Mouse (Mus musculus) brain, adult 2 months (tissue): ENCODE measurements around the gene Pxdn.

Source experiments
- DNase-seq: peaks from one replicate; pipeline ENCODE4 v3.0.0; 2011; ENCODE audit warnings: low read depth, low spot score

Pxdn gene

GRCm38 (mm10) chr12:29952102-29952501 is 14.7 kb downstream of the Pxdn start:
- no peak for DNase-seq

- no peak for DNase-seq
Measured at GRCm38 (mm10) chr12:29953999-29954398, 16.6 kb downstream of the Pxdn start.

DNA sequence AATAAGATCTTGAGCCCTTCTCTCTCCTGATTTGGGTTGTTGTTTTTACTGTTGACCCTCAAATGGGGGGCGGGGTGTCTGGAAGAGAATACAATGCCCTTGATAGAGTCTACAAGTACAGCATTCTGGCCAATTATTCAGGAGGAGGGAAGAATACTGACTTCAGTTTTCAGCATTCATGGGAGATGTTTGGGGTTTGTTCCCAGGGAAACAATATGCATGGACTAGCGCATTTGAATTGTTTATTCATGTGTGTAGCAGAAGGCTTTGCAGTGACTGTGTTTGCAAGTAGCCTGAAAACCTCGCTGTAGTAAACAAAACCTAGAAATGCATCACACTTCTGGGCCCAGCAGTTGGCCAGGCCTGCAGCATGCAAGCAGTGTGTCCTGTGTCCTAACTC is 17.1 kb downstream of the Pxdn start:
- peak; percentile 61 for DNase-seq

DNA sequence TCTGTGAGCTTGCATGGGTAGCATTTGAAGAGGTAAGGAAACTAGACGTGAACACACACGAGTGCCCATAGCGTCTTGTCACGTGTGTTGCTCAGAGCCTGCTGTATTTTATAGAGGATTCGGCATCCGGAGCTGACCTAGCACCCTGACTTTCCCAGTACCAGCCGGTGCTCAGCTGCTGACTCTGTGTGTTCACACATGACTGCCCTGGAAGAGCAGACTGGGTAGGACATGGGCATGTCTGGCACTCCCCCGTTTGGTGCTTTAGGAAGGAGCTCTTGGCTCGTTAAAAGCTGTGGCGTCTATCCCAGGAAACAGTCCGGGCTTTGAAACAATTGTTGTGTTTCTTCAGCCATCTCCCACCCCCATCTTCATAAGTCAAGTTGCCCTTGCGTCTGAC is 19.6 kb downstream of the Pxdn start:
- DNase-seq = no peak

DNA sequence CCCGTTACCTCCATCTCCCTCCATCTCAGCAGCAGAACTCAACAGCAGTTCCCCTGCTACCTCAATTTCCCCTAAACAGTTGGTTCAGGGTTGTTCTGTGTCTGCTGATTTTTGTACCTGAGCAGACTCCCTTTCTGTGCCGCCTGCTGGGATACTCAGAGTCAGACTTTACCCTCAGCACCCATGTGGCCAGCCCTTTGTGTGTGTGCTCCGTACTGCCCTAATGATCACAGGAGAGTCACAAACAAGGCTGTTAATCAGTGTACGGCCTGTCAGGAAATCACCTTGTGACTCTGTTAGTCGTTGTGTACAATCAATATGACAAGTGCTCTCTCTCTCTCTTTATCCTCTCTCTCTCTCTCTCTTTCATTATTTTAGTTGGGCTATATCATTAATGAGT is 21.2 kb downstream of the Pxdn start:
- DNase-seq = no peak

GRCm38 (mm10) chr12:29961041-29961440 is 23.6 kb downstream of the Pxdn start:
- no peak for DNase-seq

GRCm38 (mm10) chr12:29965016-29965415 is 27.6 kb downstream of the Pxdn start:
- DNase-seq = no peak

- DNase-seq = no peak
Measured at GRCm38 (mm10) chr12:29971795-29972464, 34.5 kb downstream of the Pxdn start.

DNA sequence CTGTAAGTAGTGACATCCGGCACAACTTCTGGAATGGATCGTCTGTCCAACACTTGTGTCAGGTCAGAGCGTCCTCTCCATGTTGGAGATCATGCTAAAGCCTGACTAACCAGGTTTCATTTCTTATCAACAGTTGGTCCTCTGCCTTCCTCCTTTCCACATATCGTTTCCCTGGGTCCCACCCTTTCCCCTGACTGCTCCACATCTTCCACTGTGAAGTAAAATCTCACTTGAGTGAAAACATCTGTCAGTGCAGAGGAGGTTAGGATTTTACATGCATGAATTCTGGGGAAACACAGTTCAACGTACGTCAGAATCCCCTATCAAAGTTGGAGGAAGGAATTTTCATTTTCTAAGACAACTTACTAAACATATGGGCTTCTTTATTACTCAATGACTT is 35.1 kb downstream of the Pxdn start:
- no peak for DNase-seq

DNA sequence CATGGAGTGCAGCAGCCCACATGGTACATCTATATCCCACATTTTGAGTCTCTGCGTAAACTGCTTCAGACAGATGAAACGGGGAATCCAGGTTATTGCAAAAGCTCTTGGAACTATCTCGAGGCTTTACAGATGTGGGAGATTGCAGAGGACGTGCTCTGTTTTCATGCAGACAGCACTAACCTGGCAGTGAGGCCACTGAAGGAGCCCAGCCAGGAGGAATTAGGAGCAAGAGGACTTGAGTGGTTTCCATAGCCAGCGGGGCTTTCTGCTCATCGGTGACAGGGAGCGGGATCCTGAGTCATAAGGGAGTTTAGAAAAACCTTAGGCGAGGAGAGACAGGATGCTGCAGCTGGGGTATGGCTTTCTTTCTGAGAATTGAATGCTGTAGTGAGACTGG is 42.7 kb downstream of the Pxdn start:
- DNase-seq = peak; percentile 13

- no peak for DNase-seq
Measured at GRCm38 (mm10) chr12:29981722-29982293, 44.4 kb downstream of the Pxdn start.

- no peak for DNase-seq
Measured at GRCm38 (mm10) chr12:29983190-29983589, 45.8 kb downstream of the Pxdn start.

- DNase-seq = no peak
Measured at GRCm38 (mm10) chr12:29985126-29985525, 47.7 kb downstream of the Pxdn start.

DNA sequence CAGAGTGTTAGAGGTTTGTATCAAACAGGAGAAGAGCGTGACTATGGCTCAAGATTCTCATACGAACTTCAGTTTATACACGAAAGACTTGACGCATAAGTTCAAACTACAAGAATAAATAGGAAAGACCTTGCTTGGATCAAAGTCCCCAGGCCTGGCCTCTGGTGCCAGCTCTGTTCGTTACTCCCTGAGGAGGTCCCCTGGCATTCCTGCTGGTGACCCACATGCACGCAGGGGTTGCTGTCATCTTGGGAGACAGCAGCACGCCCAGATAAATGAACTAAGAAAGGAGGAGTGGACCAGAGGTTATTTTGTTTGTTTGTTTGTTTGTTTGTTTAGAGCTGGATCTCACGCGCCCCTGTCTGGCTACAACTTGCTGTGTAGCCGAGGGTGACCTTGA is 48.8 kb downstream of the Pxdn start:
- no peak for DNase-seq

- DNase-seq = no peak
Measured at GRCm38 (mm10) chr12:29998895-29999294, 61.5 kb downstream of the Pxdn start.

GRCm38 (mm10) chr12:30001951-30002350 is 64.5 kb downstream of the Pxdn start:
- DNase-seq = no peak

GRCm38 (mm10) chr12:30003680-30004364 is 66.4 kb downstream of the Pxdn start:
- peak; percentile 52 for DNase-seq

DNA sequence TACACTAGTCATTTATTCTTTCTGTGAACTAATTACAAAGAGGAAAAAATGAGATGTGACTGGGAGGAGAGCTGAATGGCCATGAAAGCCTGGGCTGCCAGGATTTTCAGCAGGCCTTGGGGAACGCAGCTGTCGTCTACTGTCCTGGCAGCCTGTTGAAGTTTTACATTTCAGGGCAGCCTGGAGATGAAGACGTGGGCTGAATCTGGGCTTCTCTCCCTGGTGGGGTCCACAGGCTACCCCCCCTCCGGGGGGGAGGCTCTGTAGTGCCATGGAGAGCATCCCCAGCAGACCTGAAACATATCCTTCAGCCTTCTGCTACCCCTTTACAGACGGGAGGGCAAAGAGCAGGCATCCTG is 66.9 kb downstream of the Pxdn start:
- peak; percentile 50 for DNase-seq

DNA sequence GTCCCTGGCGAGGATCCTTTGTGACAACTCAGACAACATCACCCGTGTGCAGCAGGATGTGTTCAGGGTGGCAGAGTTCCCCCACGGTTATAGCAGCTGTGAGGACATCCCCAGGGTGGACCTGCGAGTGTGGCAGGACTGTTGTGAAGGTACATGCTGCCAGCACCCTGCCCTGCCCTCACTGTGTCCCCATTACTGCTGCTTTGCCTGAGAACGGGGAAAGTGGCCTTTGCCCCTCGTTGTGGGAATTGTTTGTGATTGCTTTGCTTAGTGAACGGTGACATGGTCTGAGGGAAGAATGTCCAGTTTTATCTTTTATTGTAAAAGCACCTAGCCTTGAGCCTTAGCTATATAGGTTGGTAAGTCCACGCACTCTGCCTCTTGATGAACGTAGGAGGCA is 69.2 kb downstream of the Pxdn start:
- DNase-seq = no peak

DNA sequence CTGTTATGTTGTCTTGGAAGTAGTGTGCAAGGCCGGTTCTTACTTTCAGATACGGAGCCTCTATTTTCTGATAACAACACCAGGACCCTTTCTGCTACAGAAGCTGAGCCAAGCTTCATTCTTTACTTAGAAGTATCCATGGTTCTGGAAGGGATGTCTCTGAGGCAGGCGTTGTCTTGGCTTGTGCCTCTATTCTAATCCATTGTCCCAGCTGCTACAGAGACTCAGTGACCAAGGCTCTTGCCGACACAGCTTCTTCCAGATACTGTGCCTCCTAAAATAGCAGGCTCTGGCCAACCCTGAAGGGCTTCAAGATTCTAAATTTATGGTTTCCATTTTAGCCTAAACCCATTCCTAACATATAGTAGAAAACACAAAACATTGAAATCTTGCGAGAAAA is 71.3 kb downstream of the Pxdn start:
- peak; percentile 48 for DNase-seq

- peak; percentile 64 for DNase-seq
Measured at GRCm38 (mm10) chr12:30015501-30015900, 78.1 kb downstream of the Pxdn start.

DNA sequence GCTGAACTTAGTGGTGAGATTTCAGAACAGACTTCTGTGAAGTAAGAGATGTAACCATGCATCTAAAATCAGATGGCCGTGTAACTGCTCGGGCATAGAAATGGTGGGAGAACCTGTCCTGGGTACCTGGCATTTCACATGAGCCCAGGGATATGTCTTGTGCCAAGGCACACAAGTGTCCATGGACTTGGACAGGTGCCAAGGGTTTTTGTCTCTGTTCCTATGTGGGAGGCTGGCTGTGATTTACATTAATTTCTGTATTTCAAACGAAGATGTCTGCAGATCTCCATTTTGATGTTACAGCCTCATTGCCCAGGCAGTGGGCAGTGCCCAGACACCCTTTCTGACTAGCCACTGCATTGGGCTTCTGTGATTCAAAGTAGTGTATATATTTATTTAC is 79.7 kb downstream of the Pxdn start:
- no peak for DNase-seq

DNA sequence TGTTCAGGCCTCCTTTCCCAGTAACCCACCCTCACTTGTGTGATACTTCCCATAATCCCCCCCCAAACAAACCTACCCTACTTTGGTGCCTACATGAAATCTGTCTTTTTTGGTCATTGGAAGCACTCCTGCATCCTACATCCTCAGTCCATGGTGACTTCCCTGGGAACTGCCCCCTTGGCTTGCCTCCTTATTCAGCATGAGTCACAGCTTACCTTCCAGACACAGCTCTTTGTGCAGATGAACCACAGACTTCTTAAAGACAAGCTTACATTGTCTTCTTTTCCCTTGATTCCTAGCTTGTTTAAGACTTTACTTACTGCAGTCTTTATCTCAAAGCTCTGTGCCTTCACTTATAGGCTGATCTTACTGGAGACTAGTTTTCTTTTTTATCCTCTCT is 83.0 kb downstream of the Pxdn start:
- DNase-seq = peak; percentile 53
